Mouse (Mus musculus) neural tube, embryonic 10.5 days (tissue): ENCODE results near the gene Phospho1.

Experiments
- DNase-seq: peaks from one replicate; pipeline ENCODE4 v3.0.0-alpha.2; 2017; ENCODE audit warnings: low spot score; ENCODE audit errors: extremely low spot score

Phospho1 gene

GRCm38 (mm10) chr11:95811741-95812140 is 12.6 kb upstream of the Phospho1 start:
- DNase-seq, result no peak

- DNase-seq, result no peak
Observed at GRCm38 (mm10) chr11:95812224-95812623, 12.1 kb upstream of the Phospho1 start.

- DNase-seq, result no peak
Observed at GRCm38 (mm10) chr11:95814101-95814500, 10.2 kb upstream of the Phospho1 start.

- no peak for DNase-seq
Observed at GRCm38 (mm10) chr11:95814857-95815256, 9.4 kb upstream of the Phospho1 start.

GRCm38 (mm10) chr11:95815412-95815811 is 8.9 kb upstream of the Phospho1 start:
- no peak for DNase-seq

GRCm38 (mm10) chr11:95819138-95819537 is 5.2 kb upstream of the Phospho1 start:
- no peak for DNase-seq

- DNase-seq, result no peak
Observed at GRCm38 (mm10) chr11:95821511-95821910, 2.8 kb upstream of the Phospho1 start.

- no peak for DNase-seq
Observed at GRCm38 (mm10) chr11:95822437-95822836, 1.9 kb upstream of the Phospho1 start.

GRCm38 (mm10) chr11:95824877-95825243 is 561 bp downstream of the Phospho1 start:
- DNase-seq, result no peak

- DNase-seq, result no peak
Observed at GRCm38 (mm10) chr11:95825625-95826024, 1.3 kb downstream of the Phospho1 start.

- no peak for DNase-seq
Observed at GRCm38 (mm10) chr11:95826317-95827167, 2.2 kb downstream of the Phospho1 start.

- no peak for DNase-seq
Observed at GRCm38 (mm10) chr11:95827168-95827447, 2.8 kb downstream of the Phospho1 start.

- peak; percentile 57 for DNase-seq
Observed at GRCm38 (mm10) chr11:95827464-95828085, 3.3 kb downstream of the Phospho1 start.

GRCm38 (mm10) chr11:95828181-95828964 is 4.1 kb downstream of the Phospho1 start:
- no peak for DNase-seq

- DNase-seq, result no peak
Observed at GRCm38 (mm10) chr11:95829526-95830050, 5.3 kb downstream of the Phospho1 start.

GRCm38 (mm10) chr11:95830411-95831275 is 6.3 kb downstream of the Phospho1 start:
- DNase-seq, result peak; percentile 55

GRCm38 (mm10) chr11:95831276-95831619 is 6.9 kb downstream of the Phospho1 start:
- DNase-seq, result no peak

GRCm38 (mm10) chr11:95831641-95832040 is 7.3 kb downstream of the Phospho1 start:
- DNase-seq, result no peak

- DNase-seq, result no peak
Observed at GRCm38 (mm10) chr11:95832129-95833005, 8.1 kb downstream of the Phospho1 start.

- no peak for DNase-seq
Observed at GRCm38 (mm10) chr11:95833006-95833570, 8.8 kb downstream of the Phospho1 start.
